Mouse (Mus musculus): Measurements from ENCODE around the gene Man1a. TPM values are rescaled to one million over a fixed set of nuclear protein-coding genes. Genes with fewer than 3 reads are reported as not detected.

The Man1a gene
- polyA plus RNA-seq, 1 experiment from 2014 or later, result 16.9 TPM

- 80% methylated on average over 5 of the region's 5 CpGs for WGBS
- no peaks in the 10 kb centered on the region for H3K27me3 ChIP-seq (ENCODE audit: control insufficient read depth, insufficient read depth, low read length)
- H3K4me2 ChIP-seq (replicated peaks; ENCODE audit: low read depth, low read length), result no peak overlapping the region
- H3K36me3 ChIP-seq (ENCODE audit: control insufficient read depth, insufficient read depth, low read length), result no peaks in the 10 kb centered on the region
- peaks cover 12% of the 10 kb centered on the region for H3K4me1 ChIP-seq (ENCODE audit: control insufficient read depth, insufficient read depth, low read length)
- no peak overlapping the region for H3K27ac ChIP-seq (ENCODE audit: low read length)
- H3K9me3 ChIP-seq (ENCODE audit: control insufficient read depth, low read depth, low read length), result no peaks in the 10 kb centered on the region
- no peak overlapping the region for H3K4me3 ChIP-seq (ENCODE audit: low read depth, low read length)
- no peak for ATAC-seq (ENCODE audit: insufficient number of reproducible peaks, insufficient read depth, low FRiP score, low read depth)
- no peak overlapping the region for H3K9ac ChIP-seq (replicated peaks; ENCODE audit: low read depth, low read length)
Measured at GRCm38 (mm10) chr10:54070496-54070895, 5.9 kb downstream of the Man1a start.

- 88% methylated on average over 5 of the region's 5 CpGs for WGBS
- Histone ChIP-seq H3K36me3 (ENCODE audit: control insufficient read depth, insufficient read depth, low read length) (no peaks in the 10 kb centered on the region), H3K27me3 (ENCODE audit: control insufficient read depth, insufficient read depth, low read length) (no peaks in the 10 kb centered on the region), H3K4me2 (replicated peaks; ENCODE audit: low read depth, low read length) (no peak overlapping the region), H3K4me1 (ENCODE audit: control insufficient read depth, insufficient read depth, low read length) (peaks cover 12% of the 10 kb centered on the region), H3K27ac (ENCODE audit: low read length) (no peak overlapping the region), H3K9ac (replicated peaks; ENCODE audit: low read depth, low read length) (no peak overlapping the region), H3K9me3 (ENCODE audit: control insufficient read depth, low read depth, low read length) (no peaks in the 10 kb centered on the region), H3K4me3 (ENCODE audit: low read depth, low read length) (no peak overlapping the region)
- no peak for ATAC-seq (ENCODE audit: insufficient number of reproducible peaks, insufficient read depth, low FRiP score, low read depth)
Measured at GRCm38 (mm10) chr10:54069412-54069811, 7.0 kb downstream of the Man1a start.

GRCm38 (mm10) chr10:54066683-54067082 lies 9.7 kb downstream of the Man1a start:
- peaks cover 7% of the 10 kb centered on the region; the same call in 1 of the 2 replicates for H3K4me1 ChIP-seq (ENCODE audit: control insufficient read depth, insufficient read depth, low read length)
- H3K4me3 ChIP-seq (ENCODE audit: low read depth, low read length), result no peak overlapping the region
- no peak for ATAC-seq (ENCODE audit: insufficient number of reproducible peaks, insufficient read depth, low FRiP score, low read depth)
- no peaks in the 10 kb centered on the region for H3K27me3 ChIP-seq (ENCODE audit: control insufficient read depth, insufficient read depth, low read length)
- no peaks in the 10 kb centered on the region for H3K9me3 ChIP-seq (ENCODE audit: control insufficient read depth, low read depth, low read length)
- no peak overlapping the region for H3K4me2 ChIP-seq (replicated peaks; ENCODE audit: low read depth, low read length)
- H3K9ac ChIP-seq (replicated peaks; ENCODE audit: low read depth, low read length), result no peak overlapping the region
- no peak overlapping the region for H3K27ac ChIP-seq (ENCODE audit: low read length)
- H3K36me3 ChIP-seq (ENCODE audit: control insufficient read depth, insufficient read depth, low read length), result no peaks in the 10 kb centered on the region

- Histone ChIP-seq H3K4me2 (replicated peaks; ENCODE audit: low read depth, low read length) (no peak overlapping the region), H3K9me3 (ENCODE audit: control insufficient read depth, low read depth, low read length) (no peaks in the 10 kb centered on the region), H3K27ac (ENCODE audit: low read length) (no peak overlapping the region), H3K36me3 (ENCODE audit: control insufficient read depth, insufficient read depth, low read length) (0 out of 2 replicates have a peak, but pooled peaks cover 5% of the 10 kb centered on the region), H3K4me1 (ENCODE audit: control insufficient read depth, insufficient read depth, low read length) (no peaks in the 10 kb centered on the region), H3K27me3 (ENCODE audit: control insufficient read depth, insufficient read depth, low read length) (no peaks in the 10 kb centered on the region), H3K4me3 (ENCODE audit: low read depth, low read length) (no peak overlapping the region), H3K9ac (replicated peaks; ENCODE audit: low read depth, low read length) (no peak overlapping the region)
- 59% methylated on average over 8 of the region's 8 CpGs for WGBS
- ATAC-seq (ENCODE audit: insufficient number of reproducible peaks, insufficient read depth, low FRiP score, low read depth), result no peak
Measured at GRCm38 (mm10) chr10:54063551-54064260, 12.7 kb downstream of the Man1a start.

- no peak overlapping the region for H3K9ac ChIP-seq (replicated peaks; ENCODE audit: low read depth, low read length)
- H3K4me1 ChIP-seq (ENCODE audit: control insufficient read depth, insufficient read depth, low read length), result no peaks in the 10 kb centered on the region
- H3K27ac ChIP-seq (ENCODE audit: low read length), result no peak overlapping the region
- H3K36me3 ChIP-seq (ENCODE audit: control insufficient read depth, insufficient read depth, low read length), result 0 out of 2 replicates have a peak, but pooled peaks cover 5% of the 10 kb centered on the region
- no peak overlapping the region for H3K4me3 ChIP-seq (ENCODE audit: low read depth, low read length)
- H3K4me2 ChIP-seq (replicated peaks; ENCODE audit: low read depth, low read length), result no peak overlapping the region
- H3K9me3 ChIP-seq (ENCODE audit: control insufficient read depth, low read depth, low read length), result no peaks in the 10 kb centered on the region
- H3K27me3 ChIP-seq (ENCODE audit: control insufficient read depth, insufficient read depth, low read length), result no peaks in the 10 kb centered on the region
- WGBS, result 85% methylated on average over 11 of the region's 11 CpGs
- no peak for ATAC-seq (ENCODE audit: insufficient number of reproducible peaks, insufficient read depth, low FRiP score, low read depth)
Measured at GRCm38 (mm10) chr10:54062835-54063234, 13.6 kb downstream of the Man1a start.

- H3K27ac ChIP-seq (ENCODE audit: low read length), result no peak overlapping the region
- H3K4me1 ChIP-seq (ENCODE audit: control insufficient read depth, insufficient read depth, low read length), result no peaks in the 10 kb centered on the region
- ATAC-seq (ENCODE audit: insufficient number of reproducible peaks, insufficient read depth, low FRiP score, low read depth), result no peak
- no peak overlapping the region for H3K9ac ChIP-seq (replicated peaks; ENCODE audit: low read depth, low read length)
- no peaks in the 10 kb centered on the region for H3K9me3 ChIP-seq (ENCODE audit: control insufficient read depth, low read depth, low read length)
- H3K36me3 ChIP-seq (ENCODE audit: control insufficient read depth, insufficient read depth, low read length), result 0 out of 2 replicates have a peak, but pooled peaks cover 5% of the 10 kb centered on the region
- 94% methylated on average over 4 of the region's 4 CpGs for WGBS
- no peaks in the 10 kb centered on the region for H3K27me3 ChIP-seq (ENCODE audit: control insufficient read depth, insufficient read depth, low read length)
- H3K4me3 ChIP-seq (ENCODE audit: low read depth, low read length), result no peak overlapping the region
- no peak overlapping the region for H3K4me2 ChIP-seq (replicated peaks; ENCODE audit: low read depth, low read length)
Measured at GRCm38 (mm10) chr10:54061159-54061558, 15.2 kb downstream of the Man1a start.

- ATAC-seq (ENCODE audit: insufficient number of reproducible peaks, insufficient read depth, low FRiP score, low read depth), result no peak
- Histone ChIP-seq H3K27me3 (ENCODE audit: control insufficient read depth, insufficient read depth, low read length) (no peaks in the 10 kb centered on the region), H3K4me2 (replicated peaks; ENCODE audit: low read depth, low read length) (no peak overlapping the region), H3K27ac (ENCODE audit: low read length) (no peak overlapping the region), H3K4me3 (ENCODE audit: low read depth, low read length) (no peak overlapping the region), H3K4me1 (ENCODE audit: control insufficient read depth, insufficient read depth, low read length) (no peaks in the 10 kb centered on the region), H3K9ac (replicated peaks; ENCODE audit: low read depth, low read length) (no peak overlapping the region), H3K9me3 (ENCODE audit: control insufficient read depth, low read depth, low read length) (no peaks in the 10 kb centered on the region), H3K36me3 (ENCODE audit: control insufficient read depth, insufficient read depth, low read length) (0 out of 2 replicates have a peak, but pooled peaks cover 5% of the 10 kb centered on the region)
- WGBS, result 79% methylated on average over 7 of the region's 7 CpGs
Measured at GRCm38 (mm10) chr10:54060587-54060986, 15.8 kb downstream of the Man1a start.

GRCm38 (mm10) chr10:54059679-54060249 lies 16.6 kb downstream of the Man1a start:
- no peak for ATAC-seq (ENCODE audit: insufficient number of reproducible peaks, insufficient read depth, low FRiP score, low read depth)
- WGBS, result 37% methylated on average over 6 of the region's 6 CpGs
- H3K4me2 ChIP-seq (replicated peaks; ENCODE audit: low read depth, low read length), result no peak overlapping the region

More at GRCm38 (mm10) chr10:54059679-54060249, 16.6 kb downstream of the Man1a start:
- H3K27ac ChIP-seq (ENCODE audit: low read length), result no peak overlapping the region
- 0 out of 2 replicates have a peak, but pooled peaks cover 5% of the 10 kb centered on the region for H3K36me3 ChIP-seq (ENCODE audit: control insufficient read depth, insufficient read depth, low read length)
- H3K4me3 ChIP-seq (ENCODE audit: low read depth, low read length), result no peak overlapping the region
- H3K27me3 ChIP-seq (ENCODE audit: control insufficient read depth, insufficient read depth, low read length), result no peaks in the 10 kb centered on the region
- no peak overlapping the region for H3K9ac ChIP-seq (replicated peaks; ENCODE audit: low read depth, low read length)
- no peaks in the 10 kb centered on the region for H3K4me1 ChIP-seq (ENCODE audit: control insufficient read depth, insufficient read depth, low read length)
- H3K9me3 ChIP-seq (ENCODE audit: control insufficient read depth, low read depth, low read length), result no peaks in the 10 kb centered on the region

Data from stomach, embryonic 14.5 days (tissue).